Mouse (Mus musculus): ENCODE results near the gene Stx16. TPM values are rescaled to one million over a fixed set of nuclear protein-coding genes. Genes with fewer than 3 reads are reported as not detected.

Stx16 gene
- polyA plus RNA-seq, 1 experiment from 2014 or later, result 13.5 TPM

Other genes with a start within 250 kb of the Stx16 start
- 27.0 and 29.0 TPM in 2 replicates for gene Npepl1, start 34.0 kb downstream of the Stx16 start, polyA plus RNA-seq (2016; fragmentation: Nextera tagmentation; extraction: Ambion mirVana)
- 1,701 and 1,752 TPM in 2 replicates for gene Gnas, start 208.0 kb downstream of the Stx16 start, polyA plus RNA-seq (2016; fragmentation: Nextera tagmentation; extraction: Ambion mirVana)